Mouse (Mus musculus): Measurements from ENCODE around the gene Shb. TPM values are rescaled to one million over a fixed set of nuclear protein-coding genes. Genes with fewer than 3 reads are reported as not detected.

The Shb gene
- total RNA-seq (2021), result 10 to 100 TPM; 11.0 to 11.6 TPM
- long read RNA-seq, experiment 1, transcript Shb-201 (6 exons, 2,244 nt), result major isoform, 24 of 25 reads
- long read RNA-seq, experiment 1, partial matches to known transcripts, result 0 of 25 reads
- long read RNA-seq, experiment 1, other reads (novel, unspliced or antisense), result 1 of 25 reads
- long read RNA-seq, experiment 2, transcript Shb-201 (6 exons, 2,244 nt), result major isoform, 9 of 11 reads
- long read RNA-seq, experiment 2, partial matches to known transcripts, result 0 of 11 reads
- long read RNA-seq, experiment 2, other reads (novel, unspliced or antisense), result 2 of 11 reads

GRCm38 (mm10) chr4:45532375-45532774, at the start of gene Shb:
TSS of gene Shb (minus strand) at chr4:45532470.
- intact Hi-C loops (cut with DNase I), result loop anchor here (5.0 kb wide), 2 partner anchors 240 to 515 kb away; partner anchors contain the start of gene Polr1e
- DNase-seq (ENCODE audit: extremely low spot score in 1 of 2, low spot score in 2 of 2), result no peak
- no peak for TF ChIP-seq CTCF (IDR thresholded peaks at IDR 0.05)
- Histone ChIP-seq H3K4me3 (peak within 1 kb of the TSS; percentile 72), H3K27ac (no peak within 1 kb of the TSS)

GRCm38 (mm10) chr4:45581095-45581494, 48.8 kb upstream of the Shb start:
- DNase-seq (ENCODE audit: extremely low spot score in 1 of 2, low spot score in 2 of 2), result no peak
- no peak for TF ChIP-seq CTCF (IDR thresholded peaks at IDR 0.05)
- intact Hi-C loops (cut with DNase I), result no loop called here

GRCm38 (mm10) chr4:45578554-45579370, 46.5 kb upstream of the Shb start:
- no peak for TF ChIP-seq CTCF (IDR thresholded peaks at IDR 0.05)
- no peak overlapping the region for H3K27ac ChIP-seq
- DNase-seq (ENCODE audit: extremely low spot score in 1 of 2, low spot score in 2 of 2), result no peak
- no peak overlapping the region for H3K4me3 ChIP-seq
- intact Hi-C loops (cut with DNase I), result no loop called here

More at GRCm38 (mm10) chr4:45581095-45581494, 48.8 kb upstream of the Shb start:
- Histone ChIP-seq H3K4me3 (no peak overlapping the region), H3K27ac (no peak overlapping the region)

GRCm38 (mm10) chr4:45577631-45578030, 45.4 kb upstream of the Shb start:
- TF ChIP-seq CTCF (IDR thresholded peaks at IDR 0.05), result no peak
- no peak for DNase-seq (ENCODE audit: extremely low spot score in 1 of 2, low spot score in 2 of 2)
- Histone ChIP-seq H3K27ac (no peak overlapping the region), H3K4me3 (no peak overlapping the region)
- intact Hi-C loops (cut with DNase I), result no loop called here

GRCm38 (mm10) chr4:45574614-45575169, 42.4 kb upstream of the Shb start:
- no peak for TF ChIP-seq CTCF (IDR thresholded peaks at IDR 0.05)
- intact Hi-C loops (cut with DNase I), result no loop called here
- no peak for DNase-seq (ENCODE audit: extremely low spot score in 1 of 2, low spot score in 2 of 2)

GRCm38 (mm10) chr4:45569521-45569920, 37.3 kb upstream of the Shb start:
- no peak overlapping the region for H3K27ac ChIP-seq
- intact Hi-C loops (cut with DNase I), result no loop called here
- H3K4me3 ChIP-seq, result no peak overlapping the region
- no peak for DNase-seq (ENCODE audit: extremely low spot score in 1 of 2, low spot score in 2 of 2)
- TF ChIP-seq CTCF (IDR thresholded peaks at IDR 0.05), result no peak

More at GRCm38 (mm10) chr4:45574614-45575169, 42.4 kb upstream of the Shb start:
- Histone ChIP-seq H3K27ac (no peak overlapping the region), H3K4me3 (no peak overlapping the region)

- intact Hi-C loops (cut with DNase I), result loop anchor here (5.0 kb wide), 1 partner anchor 104 kb away; no protein-coding TSS in a partner anchor
Measured at GRCm38 (mm10) chr4:45558211-45558610, 25.9 kb upstream of the Shb start.

GRCm38 (mm10) chr4:45552571-45552970, 20.3 kb upstream of the Shb start:
- TF ChIP-seq CTCF (IDR thresholded peaks at IDR 0.05), result no peak
- no peak overlapping the region for H3K4me3 ChIP-seq
- H3K27ac ChIP-seq, result no peak overlapping the region
- DNase-seq (ENCODE audit: extremely low spot score in 1 of 2, low spot score in 2 of 2), result no peak
- intact Hi-C loops (cut with DNase I), result no loop called here

More at GRCm38 (mm10) chr4:45558211-45558610, 25.9 kb upstream of the Shb start:
- DNase-seq (ENCODE audit: extremely low spot score in 1 of 2, low spot score in 2 of 2), result no peak
- Histone ChIP-seq H3K4me3 (no peak overlapping the region), H3K27ac (no peak overlapping the region)
- no peak for TF ChIP-seq CTCF (IDR thresholded peaks at IDR 0.05)

- H3K27ac ChIP-seq, result no peak overlapping the region
- intact Hi-C loops (cut with DNase I), result no loop called here
- TF ChIP-seq CTCF (IDR thresholded peaks at IDR 0.05), result no peak
- H3K4me3 ChIP-seq, result no peak overlapping the region
- no peak for DNase-seq (ENCODE audit: extremely low spot score in 1 of 2, low spot score in 2 of 2)
Measured at GRCm38 (mm10) chr4:45550970-45551369, 18.7 kb upstream of the Shb start.

- H3K4me3 ChIP-seq, result no peak overlapping the region
- DNase-seq (ENCODE audit: extremely low spot score in 1 of 2, low spot score in 2 of 2), result no peak
- intact Hi-C loops (cut with DNase I), result no loop called here
- H3K27ac ChIP-seq, result no peak overlapping the region
- TF ChIP-seq CTCF (IDR thresholded peaks at IDR 0.05), result peak; percentile 49
Measured at GRCm38 (mm10) chr4:45549514-45549913, 17.2 kb upstream of the Shb start.

- no peak for TF ChIP-seq CTCF (IDR thresholded peaks at IDR 0.05)
- no peak overlapping the region for H3K4me3 ChIP-seq
- DNase-seq (ENCODE audit: extremely low spot score in 1 of 2, low spot score in 2 of 2), result no peak
- intact Hi-C loops (cut with DNase I), result no loop called here
- no peak overlapping the region for H3K27ac ChIP-seq
Measured at GRCm38 (mm10) chr4:45545851-45546250, 13.6 kb upstream of the Shb start.

- TF ChIP-seq CTCF (IDR thresholded peaks at IDR 0.05), result no peak
- H3K4me3 ChIP-seq, result no peak overlapping the region
- DNase-seq (ENCODE audit: extremely low spot score in 1 of 2, low spot score in 2 of 2), result no peak
- intact Hi-C loops (cut with DNase I), result no loop called here
- H3K27ac ChIP-seq, result no peak overlapping the region
Measured at GRCm38 (mm10) chr4:45543481-45544051, 11.3 kb upstream of the Shb start.

Measured in left cerebral cortex, adult 2 months (tissue).